Mouse (Mus musculus): ENCODE results near the gene Pitpnm2.

Pitpnm2 gene

GRCm38 (mm10) chr5:124115990-124116845, 133.3 kb downstream of the Pitpnm2 start, which contains the start of gene Arl6ip4:
Arl6ip4 (plus strand) TSS chr5:124116089.
- DNase-seq, result peak; percentile 75

GRCm38 (mm10) chr5:124115531-124115930, 134.0 kb downstream of the Pitpnm2 start:
- DNase-seq, result no peak

GRCm38 (mm10) chr5:124114276-124115025, 135.1 kb downstream of the Pitpnm2 start:
- no peak for DNase-seq

GRCm38 (mm10) chr5:124113030-124113429, 136.5 kb downstream of the Pitpnm2 start:
- peak; percentile 74 for DNase-seq

- DNase-seq, result peak; percentile 47
Measured at GRCm38 (mm10) chr5:124112531-124112930, 137.0 kb downstream of the Pitpnm2 start.

- peak; percentile 98 for DNase-seq
Measured at GRCm38 (mm10) chr5:124111742-124112497, 137.6 kb downstream of the Pitpnm2 start, which contains the start of gene Ogfod2. Ogfod2 (plus strand) TSS chr5:124112297.

- DNase-seq, result peak; percentile 67
Measured at GRCm38 (mm10) chr5:124111077-124111741, 138.4 kb downstream of the Pitpnm2 start.

- no peak for DNase-seq
Measured at GRCm38 (mm10) chr5:124103552-124103951, 146.0 kb downstream of the Pitpnm2 start.

GRCm38 (mm10) chr5:124103020-124103419, 146.5 kb downstream of the Pitpnm2 start:
- DNase-seq, result no peak

- no peak for DNase-seq
Measured at GRCm38 (mm10) chr5:124102326-124102725, 147.2 kb downstream of the Pitpnm2 start.

GRCm38 (mm10) chr5:124100128-124101044, 149.2 kb downstream of the Pitpnm2 start:
- DNase-seq, result no peak

GRCm38 (mm10) chr5:124098923-124099322, 150.6 kb downstream of the Pitpnm2 start:
- no peak for DNase-seq

- DNase-seq, result peak; percentile 99
Measured at GRCm38 (mm10) chr5:124095596-124096232, 153.8 kb downstream of the Pitpnm2 start, which contains the start of gene Abcb9. Abcb9 (minus strand) TSS chr5:124095798.

GRCm38 (mm10) chr5:124095077-124095581, 154.4 kb downstream of the Pitpnm2 start:
- peak; percentile 85 for DNase-seq

GRCm38 (mm10) chr5:124093852-124094604, 155.5 kb downstream of the Pitpnm2 start:
- no peak for DNase-seq

GRCm38 (mm10) chr5:124093120-124093794, 156.3 kb downstream of the Pitpnm2 start:
- peak; percentile 8 for DNase-seq

GRCm38 (mm10) chr5:124091951-124092406, 157.6 kb downstream of the Pitpnm2 start:
- DNase-seq, result peak; percentile 83

GRCm38 (mm10) chr5:124089868-124090267, 159.7 kb downstream of the Pitpnm2 start:
- peak; percentile 3 for DNase-seq

GRCm38 (mm10) chr5:124086876-124087275, 162.7 kb downstream of the Pitpnm2 start:
- peak; percentile 2 for DNase-seq

Data from liver (tissue).